Mouse (Mus musculus) lung, embryonic 16.5 days (tissue): ENCODE data around the gene Tm9sf3. TPM values are rescaled to one million over a fixed set of nuclear protein-coding genes. Genes with fewer than 3 reads are reported as not detected.

Experiments used
- ATAC-seq: fragments of 200-750 bp; cut with Nextera tagmentation; 2 replicates; pipeline ENCODE4 v1.8.0; 2017; ENCODE audit warnings: low read depth, mild to moderate bottlenecking, moderate library complexity
- H3K27ac ChIP-seq: fragments of 300-500 bp; sonication (generic); 2 replicates; pipeline ENCODE4 v1.5.1; 2014; ENCODE audit warnings: mild to moderate bottlenecking, control low read depth, low read length
- H3K27me3 ChIP-seq: fragments of 300-500 bp; sonication (generic); 2 replicates; pipeline ENCODE4 v1.6.1; 2014; ENCODE audit warnings: low read depth, low read length, mixed read lengths; ENCODE audit not compliant: control insufficient read depth, insufficient read depth
- H3K36me3 ChIP-seq: fragments of 300-500 bp; sonication (generic); 2 replicates; pipeline ENCODE4 v1.6.1; 2014; ENCODE audit warnings: low read length; ENCODE audit not compliant: control insufficient read depth, insufficient read depth
- H3K4me1 ChIP-seq: fragments of 300-500 bp; sonication (generic); replicated peaks from 2 replicates; pipeline ENCODE4 v1.6.1; 2014; ENCODE audit warnings: low read length, mixed read lengths; ENCODE audit not compliant: control insufficient read depth, insufficient read depth
- H3K4me2 ChIP-seq: fragments of 300-500 bp; sonication (generic); 2 replicates; pipeline ENCODE4 v1.6.1; 2014; ENCODE audit warnings: low read depth, low read length, control low read depth
- H3K4me3 ChIP-seq: fragments of 300-500 bp; sonication (generic); 2 replicates; pipeline ENCODE4 v1.5.1; 2014; ENCODE audit warnings: mild to moderate bottlenecking, low read length, control low read depth
- H3K9ac ChIP-seq: fragments of 300-500 bp; sonication (generic); 2 replicates; pipeline ENCODE4 v1.6.1; 2014; ENCODE audit warnings: low read length, control low read depth
- H3K9me3 ChIP-seq: fragments of 300-500 bp; sonication (generic); 2 replicates; pipeline ENCODE4 v1.6.1; 2016; ENCODE audit warnings: low read length; ENCODE audit not compliant: control insufficient read depth
- WGBS: fragments of 180-500 bp; shearing (Covaris S2); extraction: QIAGEN DNeasy Blood & Tissue Kit; methylation state at CpG from one replicate; pipeline ENCODE4 v1.1.7; 2014; 5-methylcytosine and 5-hydroxymethylcytosine counted together
- polyA plus RNA-seq: library from polyadenylated mRNA; unstranded; fragments of >200 nt; fragmentation: Nextera tagmentation; extraction: Ambion mirVana; gene quantifications from 2 replicates; pipeline ENCODE4 v1.2.1, GENCODE M21; 2015

Gene Tm9sf3
- polyA plus RNA-seq, 1 experiment from 2014 or later: 135 TPM

- Histone ChIP-seq H3K27ac (no peak overlapping the region), H3K4me1 (0 out of 2 replicates have a peak, but pooled peaks cover 2% of the 10 kb centered on the region), H3K9me3 (no peaks in the 10 kb centered on the region), H3K27me3 (no peaks in the 10 kb centered on the region), H3K4me2 (no peak overlapping the region), H3K4me3 (no peak overlapping the region), H3K9ac (no peak overlapping the region), H3K36me3 (no peaks in the 10 kb centered on the region)
- WGBS: 50% methylated on average over 9 of the region's 9 CpGs
- peak; percentile 83 for ATAC-seq
Measured at GRCm38 (mm10) chr19:41270151-41270727, 6.4 kb upstream of the Tm9sf3 start.

GRCm38 (mm10) chr19:41266251-41266901 lies 2.6 kb upstream of the Tm9sf3 start:
- peaks cover 8% of the 10 kb centered on the region for H3K4me1 ChIP-seq
- no peaks in the 10 kb centered on the region for H3K9me3 ChIP-seq
- ATAC-seq: no peak
- no peak overlapping the region for H3K27ac ChIP-seq
- H3K4me3 ChIP-seq: no peak overlapping the region
- H3K36me3 ChIP-seq: no peaks in the 10 kb centered on the region
- H3K27me3 ChIP-seq: no peaks in the 10 kb centered on the region
- H3K4me2 ChIP-seq: no peak overlapping the region
- H3K9ac ChIP-seq: no peak overlapping the region
- WGBS: 56% methylated on average over 8 of the region's 8 CpGs

GRCm38 (mm10) chr19:41264331-41264799 lies 568 bp upstream of the Tm9sf3 start:
- WGBS: 21% methylated on average over 13 of the region's 13 CpGs
- ATAC-seq: no peak

GRCm38 (mm10) chr19:41262712-41263629 lies 826 bp downstream of the Tm9sf3 start:
- peak overlapping the region; percentile 76 for H3K4me3 ChIP-seq
- H3K36me3 ChIP-seq: no peaks in the 10 kb centered on the region
- peak overlapping the region; percentile 96 for H3K27ac ChIP-seq
- peak overlapping the region; percentile 97 for H3K9ac ChIP-seq
- H3K9me3 ChIP-seq: no peaks in the 10 kb centered on the region
- no peaks in the 10 kb centered on the region for H3K27me3 ChIP-seq
- peak overlapping the region; percentile 76 for H3K4me2 ChIP-seq
- peaks cover 16% of the 10 kb centered on the region for H3K4me1 ChIP-seq
- ATAC-seq: peak; percentile 91
- 2% methylated on average over 50 of the region's 51 CpGs for WGBS

More at GRCm38 (mm10) chr19:41264331-41264799, 568 bp upstream of the Tm9sf3 start:
- Histone ChIP-seq H3K9ac (peak overlapping the region; percentile 97), H3K4me1 (peaks cover 16% of the 10 kb centered on the region), H3K27me3 (no peaks in the 10 kb centered on the region), H3K4me3 (peak overlapping the region; percentile 76), H3K27ac (peak overlapping the region; percentile 96), H3K4me2 (peak overlapping the region; percentile 64), H3K9me3 (no peaks in the 10 kb centered on the region), H3K36me3 (no peaks in the 10 kb centered on the region)

- Histone ChIP-seq H3K4me1 (peaks cover 16% of the 10 kb centered on the region), H3K4me3 (no peak overlapping the region), H3K9me3 (no peaks in the 10 kb centered on the region), H3K9ac (no peak overlapping the region), H3K27ac (no peak overlapping the region), H3K27me3 (no peaks in the 10 kb centered on the region), H3K4me2 (no peak overlapping the region), H3K36me3 (no peaks in the 10 kb centered on the region)
- 76% methylated on average over 3 of the region's 3 CpGs for WGBS
- ATAC-seq: no peak
Measured at GRCm38 (mm10) chr19:41260736-41261135, 3.1 kb downstream of the Tm9sf3 start.

- H3K9me3 ChIP-seq: no peaks in the 10 kb centered on the region
Measured at GRCm38 (mm10) chr19:41259256-41259655, 4.5 kb downstream of the Tm9sf3 start.

GRCm38 (mm10) chr19:41258707-41259106 lies 5.1 kb downstream of the Tm9sf3 start:
- H3K9ac ChIP-seq: no peak overlapping the region
- H3K36me3 ChIP-seq: no peaks in the 10 kb centered on the region
- H3K4me3 ChIP-seq: no peak overlapping the region
- H3K4me2 ChIP-seq: no peak overlapping the region
- peaks cover 10% of the 10 kb centered on the region; the same call in 1 of the 2 replicates for H3K4me1 ChIP-seq
- no peaks in the 10 kb centered on the region for H3K27me3 ChIP-seq
- 33% methylated on average over 2 of the region's 2 CpGs for WGBS
- ATAC-seq: no peak
- H3K27ac ChIP-seq: no peak overlapping the region
- H3K9me3 ChIP-seq: no peaks in the 10 kb centered on the region

More at GRCm38 (mm10) chr19:41259256-41259655, 4.5 kb downstream of the Tm9sf3 start:
- no peak overlapping the region for H3K27ac ChIP-seq
- H3K9ac ChIP-seq: no peak overlapping the region
- H3K4me3 ChIP-seq: no peak overlapping the region
- peaks cover 10% of the 10 kb centered on the region; the same call in 1 of the 2 replicates for H3K4me1 ChIP-seq
- H3K4me2 ChIP-seq: no peak overlapping the region
- H3K27me3 ChIP-seq: no peaks in the 10 kb centered on the region
- WGBS: 70% methylated on average over 6 of the region's 6 CpGs
- no peak for ATAC-seq
- H3K36me3 ChIP-seq: no peaks in the 10 kb centered on the region

- Histone ChIP-seq H3K36me3 (no peaks in the 10 kb centered on the region), H3K4me2 (no peak overlapping the region), H3K4me1 (no peaks in the 10 kb centered on the region; the same call in 1 of the 2 replicates), H3K9me3 (no peaks in the 10 kb centered on the region), H3K27me3 (no peaks in the 10 kb centered on the region), H3K9ac (no peak overlapping the region), H3K4me3 (no peak overlapping the region), H3K27ac (peak overlapping the region; percentile 49; the same call in 1 of the 2 replicates)
- peak; percentile 79 for ATAC-seq
- WGBS: 54% methylated on average over 5 of the region's 5 CpGs
Measured at GRCm38 (mm10) chr19:41254584-41254983, 9.2 kb downstream of the Tm9sf3 start.
